Mouse (Mus musculus) small intestine, adult 2 months (tissue): Measurements from ENCODE around the gene Dsp.

Source experiments
- CTCF ChIP-seq: fragments of 200-500 bp; IDR thresholded peaks from 2 replicates; pipeline ENCODE4 v1.5.1; 2012; ENCODE audit warnings: low read depth, mild to moderate bottlenecking, control low read depth, inconsistent platforms, low read length, moderate library complexity, mixed read lengths; ENCODE audit not compliant: insufficient replicate concordance, insufficient read length; ENCODE audit errors: extremely low read depth
- POLR2A ChIP-seq: fragments of 200-500 bp; IDR thresholded peaks from 2 replicates; pipeline ENCODE4 v1.6.1; 2012; ENCODE audit warnings: low read depth, mild to moderate bottlenecking, control low read depth, inconsistent platforms, low read length, moderate library complexity

- no peak for TF ChIP-seq CTCF
- TF ChIP-seq POLR2A: no peak
These were observed 13.8 kb downstream of the Dsp start for GRCm38 (mm10) chr13:38164932-38165331.
